Mouse (Mus musculus) activated CD4-positive, CD25-positive, alpha-beta regulatory T cell, adult 4 months (primary cell): ENCODE measurements around the gene Wnt2. TPM values are rescaled to one million over a fixed set of nuclear protein-coding genes. Genes with fewer than 3 reads are reported as not detected.

Experiments used
- ATAC-seq: one replicate; pipeline ENCODE4 v1.8.0; 2017
- polyA plus RNA-seq, 2 experiments: library from polyadenylated mRNA; unstranded; fragments of 100-300 nt; shearing (Covaris generic); gene quantifications; one replicate each; pipeline ENCODE4 v1.2.1; 2017

Gene Wnt2
- not detected for polyA plus RNA-seq

DNA sequence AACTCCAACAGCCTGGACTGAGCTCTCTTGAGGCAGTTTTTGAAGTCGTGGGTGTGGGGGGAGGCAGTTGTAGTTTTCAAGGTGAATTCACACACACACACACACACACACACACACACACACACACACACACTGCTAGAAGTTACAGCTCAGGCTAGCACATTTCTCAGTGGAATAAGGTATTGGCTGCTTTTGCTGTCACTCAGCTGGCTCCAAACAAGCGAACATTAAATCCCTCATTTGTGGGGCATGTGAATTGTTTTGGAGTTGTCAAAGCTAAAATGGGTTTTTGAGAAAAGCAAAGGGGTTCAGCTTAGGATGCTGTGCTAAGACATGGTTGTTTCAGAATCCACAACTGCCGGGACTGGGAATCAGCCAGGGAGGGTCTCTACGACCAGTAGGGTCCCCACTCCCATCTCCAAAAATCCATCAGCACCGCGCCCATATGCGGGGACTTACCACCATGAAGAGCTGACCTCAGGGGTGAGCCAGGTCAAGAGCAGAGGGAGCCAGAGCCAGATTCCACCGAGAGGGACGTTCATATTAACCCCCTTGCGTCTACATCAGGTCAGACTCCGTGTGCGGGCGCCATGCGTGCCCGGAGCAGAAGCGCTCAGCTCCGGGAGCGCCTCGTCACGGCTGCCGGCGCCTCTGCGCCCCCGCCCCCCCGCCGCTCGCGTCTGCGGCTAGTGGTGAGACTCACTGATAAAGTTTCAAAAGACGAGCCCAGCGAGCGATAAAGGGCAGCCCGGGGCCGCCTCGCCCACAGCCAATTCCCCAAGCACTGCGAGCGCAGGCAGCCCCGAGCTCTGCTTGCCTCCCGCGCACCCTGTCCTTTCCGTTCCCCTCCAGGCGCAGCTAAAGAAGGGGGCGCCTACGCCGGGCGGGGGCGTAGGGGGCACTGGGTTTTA is at the start of gene Wnt2:
TSS of gene Wnt2 (minus strand) at position 840 of the 911 bp plus-strand sequence.
- ATAC-seq, result no peak

DNA sequence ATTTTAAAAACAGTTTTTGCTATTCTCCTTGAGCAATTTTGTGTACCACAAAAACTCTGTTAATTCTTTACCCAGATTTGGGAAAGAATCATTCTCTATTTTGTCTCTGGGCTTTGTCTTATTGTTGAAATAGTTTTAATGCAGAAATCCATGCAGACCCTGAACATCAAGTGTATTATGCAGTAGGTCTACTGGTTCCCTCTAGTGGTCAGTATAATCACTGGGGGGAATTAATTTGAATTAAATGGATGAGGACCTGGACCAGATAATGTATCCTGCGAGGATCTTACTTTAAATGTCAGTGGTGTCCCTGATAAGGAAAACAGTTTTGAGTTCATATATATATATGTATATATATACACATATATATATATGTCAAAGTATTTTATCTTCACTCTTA is 48.2 kb upstream of the Wnt2 start:
- ATAC-seq, result no peak

DNA sequence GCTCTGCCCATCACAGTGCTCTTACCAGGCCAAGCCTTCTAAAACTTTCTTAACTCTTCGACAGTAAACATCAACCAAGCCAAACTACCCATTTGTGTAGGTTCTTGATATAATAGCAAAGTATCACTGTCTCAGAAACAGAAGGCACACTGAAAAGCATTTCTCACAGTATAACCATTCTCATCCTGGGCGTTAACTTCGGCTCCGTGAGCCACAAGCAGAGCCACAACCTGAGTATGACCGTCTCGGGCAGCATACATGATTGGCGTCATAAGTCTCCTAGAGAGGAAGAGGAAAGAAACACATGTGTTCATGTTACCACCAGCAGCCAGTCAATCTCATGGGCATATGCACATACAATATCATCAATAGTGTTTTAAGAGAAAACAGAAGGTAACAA is 46.6 kb upstream of the Wnt2 start:
- no peak for ATAC-seq

DNA sequence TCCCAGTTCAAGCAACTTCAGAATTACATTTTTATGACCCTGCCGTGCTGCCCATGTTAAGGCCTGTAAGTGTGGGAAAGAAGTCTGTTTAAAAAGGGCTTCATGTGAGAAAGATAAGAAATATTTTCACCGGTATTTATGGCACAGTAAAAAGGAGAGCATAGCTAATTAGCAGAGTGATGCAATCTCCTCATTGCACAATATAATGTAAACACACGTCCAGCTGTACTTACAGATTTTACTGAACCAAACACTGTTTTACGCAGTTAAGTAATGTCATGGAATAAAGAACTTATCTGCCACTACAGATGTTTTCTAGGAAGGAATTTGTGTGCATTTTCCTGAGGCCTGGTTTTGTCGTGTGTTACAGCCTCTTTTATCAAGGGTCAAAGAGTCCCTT is 46.2 kb upstream of the Wnt2 start:
- no peak for ATAC-seq

DNA sequence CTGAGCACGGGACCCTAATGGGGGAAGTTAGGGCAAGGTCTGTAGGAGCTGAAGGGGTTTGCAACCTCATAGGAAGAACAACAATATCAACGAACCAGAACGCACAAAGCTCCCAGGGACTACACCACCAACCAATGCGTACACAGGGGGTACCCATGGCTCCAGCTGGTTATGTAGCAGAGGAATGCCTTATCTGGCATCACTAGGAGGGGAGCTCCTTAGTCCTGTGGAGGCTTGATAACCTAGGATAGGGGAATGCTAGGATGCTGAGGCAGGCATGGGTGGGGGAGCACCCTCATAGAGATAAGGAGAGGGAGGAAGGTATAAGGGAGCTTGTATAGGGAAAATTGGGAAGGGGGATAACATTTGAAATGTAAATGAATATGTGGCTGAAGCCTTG is 27.5 kb upstream of the Wnt2 start:
- no peak for ATAC-seq

DNA sequence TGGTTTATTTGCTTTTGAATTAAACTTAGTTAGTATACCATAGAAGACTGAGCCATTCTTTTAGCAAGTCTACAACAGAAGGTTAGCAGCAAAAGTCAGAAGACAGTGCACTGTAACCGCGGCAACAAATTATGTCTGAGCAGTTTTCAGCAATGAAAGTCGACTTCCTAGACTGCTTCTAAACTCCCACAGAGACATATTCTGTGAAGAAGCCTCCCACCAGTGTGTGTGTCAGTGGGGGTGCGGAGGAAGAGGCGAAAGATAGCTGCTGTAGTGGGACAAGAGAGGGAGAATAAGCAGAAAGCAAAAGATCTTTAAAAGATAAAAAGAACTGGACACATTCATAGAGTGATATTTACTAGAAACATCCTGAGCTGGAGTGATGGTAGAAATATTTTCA is 21.3 kb upstream of the Wnt2 start:
- ATAC-seq, result no peak

DNA sequence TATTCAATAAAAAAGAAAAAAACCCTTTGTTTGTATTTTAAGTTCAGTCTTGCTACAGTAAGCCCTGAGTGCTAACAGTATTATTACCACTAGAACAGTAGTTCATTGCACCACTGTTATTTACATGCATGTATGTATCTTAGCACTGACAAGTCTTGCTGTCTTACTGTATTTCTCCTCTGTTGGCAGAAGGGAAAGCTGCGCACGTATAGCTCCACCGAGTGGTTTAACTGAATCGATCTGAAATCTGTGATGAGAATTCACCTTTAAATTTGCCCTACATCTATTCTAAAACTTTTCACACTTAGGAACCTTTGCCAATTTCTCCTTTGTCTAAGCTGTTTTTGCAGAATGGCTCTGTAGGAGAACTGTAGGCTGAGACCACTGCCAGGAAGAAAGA is 13.9 kb upstream of the Wnt2 start:
- no peak for ATAC-seq

DNA sequence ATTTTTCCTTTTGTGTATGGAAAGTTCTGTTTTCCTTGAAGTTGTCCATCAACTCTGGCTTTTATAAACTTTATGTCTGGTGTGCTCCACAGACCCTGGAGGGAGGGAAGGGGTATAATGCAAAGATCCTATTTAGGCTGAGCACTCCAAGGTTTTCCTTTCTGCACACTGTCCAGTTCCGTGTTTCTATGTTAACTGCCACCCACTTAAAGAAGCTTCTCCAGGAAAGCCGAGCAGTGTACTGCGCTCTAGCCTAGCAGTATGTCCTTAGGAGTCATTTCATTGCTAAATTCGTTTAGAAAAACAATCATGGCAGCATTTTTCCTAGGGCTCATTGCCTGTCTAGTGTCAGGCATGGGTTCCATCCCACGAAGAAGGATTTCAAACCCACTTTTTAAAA is 12.8 kb upstream of the Wnt2 start:
- ATAC-seq, result no peak

DNA sequence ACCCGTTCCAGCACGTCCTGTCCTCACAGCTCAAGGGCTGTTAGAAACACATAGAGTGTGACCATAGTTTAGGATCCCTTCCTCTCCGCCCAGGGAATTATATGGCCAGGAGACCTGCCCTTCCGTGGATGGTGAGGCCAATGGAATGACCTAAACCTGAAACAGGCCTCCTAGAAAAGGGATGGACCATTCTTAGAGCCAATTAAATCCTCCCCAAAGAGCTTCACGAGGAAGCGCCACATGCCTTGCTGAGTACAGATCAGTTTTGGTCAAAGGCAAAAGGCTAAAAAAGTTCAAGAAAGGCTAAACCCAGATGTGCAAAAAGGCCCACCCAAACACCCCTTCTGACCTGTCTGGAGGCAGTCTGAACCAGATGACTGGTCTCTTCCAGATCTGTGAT is 1.9 kb upstream of the Wnt2 start:
- no peak for ATAC-seq

DNA sequence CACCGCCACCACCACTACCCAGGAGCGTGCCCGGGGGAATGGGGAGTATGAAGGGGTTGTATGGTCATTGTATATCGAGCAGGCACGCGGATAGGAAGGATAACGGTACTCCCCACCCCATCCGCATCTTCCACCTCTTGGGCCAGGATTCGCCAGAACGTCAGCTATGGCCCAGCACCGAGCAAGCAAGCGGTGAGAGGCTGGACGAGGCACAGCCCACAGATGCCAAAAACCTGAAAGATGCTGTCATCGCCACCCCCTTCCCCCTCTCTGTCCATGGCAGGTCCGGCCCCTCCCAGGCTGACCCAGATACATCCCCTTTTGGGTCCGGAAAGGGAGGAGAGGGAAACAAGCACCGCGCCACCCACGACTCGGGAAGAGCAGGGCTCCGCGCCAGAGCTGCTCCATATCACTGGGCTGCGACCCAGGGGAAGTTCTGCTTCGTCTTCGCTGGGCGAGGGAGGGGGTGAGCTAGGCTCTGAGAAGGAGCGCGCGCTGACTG is 1.2 kb upstream of the Wnt2 start:
- no peak for ATAC-seq

DNA sequence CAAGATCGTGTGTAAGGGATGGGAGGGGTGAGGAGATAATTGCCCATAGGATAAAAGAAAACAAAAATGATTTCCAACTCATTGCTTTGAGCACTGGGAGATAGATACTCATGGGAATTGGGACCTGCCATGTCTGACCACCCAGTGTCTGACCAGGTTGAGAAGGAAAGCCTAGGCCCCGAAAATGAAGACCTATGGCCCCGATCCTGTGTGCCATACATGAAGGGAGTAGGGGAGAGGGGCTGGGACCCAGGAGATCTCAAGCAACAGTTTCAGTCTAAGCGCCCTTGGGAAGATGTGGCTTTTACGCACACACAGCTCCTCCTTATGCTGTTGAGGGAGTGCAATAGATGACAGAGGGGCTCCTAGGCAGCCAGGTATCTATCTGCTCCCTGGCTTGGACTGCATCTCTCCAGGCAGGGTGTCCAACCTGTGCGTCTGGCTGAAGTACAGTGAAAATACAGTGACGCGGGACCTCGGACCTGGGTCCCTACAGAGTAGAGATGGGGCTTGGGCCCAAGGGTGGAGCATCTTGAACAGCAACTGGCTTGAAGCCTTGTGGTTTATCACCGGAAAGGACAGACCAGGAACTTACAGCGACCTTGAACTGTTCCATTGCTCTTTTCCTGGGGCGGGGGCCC is 603 bp upstream of the Wnt2 start:
- no peak for ATAC-seq

DNA sequence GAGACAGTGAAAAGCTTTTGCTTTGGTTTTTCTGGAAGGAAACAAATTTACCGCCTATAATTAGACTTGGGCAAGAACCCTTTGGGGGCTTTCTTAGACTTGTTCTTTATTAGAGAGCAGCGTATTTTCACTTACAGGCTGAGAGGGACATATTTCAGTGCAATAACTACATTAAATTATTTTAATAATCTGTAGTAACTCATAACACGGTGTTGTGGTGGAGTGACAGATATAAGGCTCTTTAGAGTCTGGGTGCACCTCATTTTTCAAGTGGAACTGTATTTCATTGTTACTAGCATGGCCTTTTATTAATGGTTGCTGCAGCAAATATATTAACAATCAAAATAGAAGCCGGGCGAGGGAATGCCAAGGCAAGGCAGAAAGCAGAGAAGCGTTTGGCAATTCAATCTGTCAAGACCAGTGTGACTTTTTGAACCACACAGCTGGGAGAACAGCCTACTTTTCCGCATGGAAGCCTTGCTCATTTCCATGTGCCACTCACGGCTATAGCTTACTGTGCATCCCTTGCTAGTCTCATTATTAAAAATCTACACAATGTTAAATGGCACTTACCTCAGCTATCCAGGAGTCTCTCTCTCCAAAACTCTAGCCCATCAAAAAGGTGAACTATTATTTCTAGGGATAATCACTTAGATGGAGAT is 6.1 kb downstream of the Wnt2 start:
- no peak for ATAC-seq

DNA sequence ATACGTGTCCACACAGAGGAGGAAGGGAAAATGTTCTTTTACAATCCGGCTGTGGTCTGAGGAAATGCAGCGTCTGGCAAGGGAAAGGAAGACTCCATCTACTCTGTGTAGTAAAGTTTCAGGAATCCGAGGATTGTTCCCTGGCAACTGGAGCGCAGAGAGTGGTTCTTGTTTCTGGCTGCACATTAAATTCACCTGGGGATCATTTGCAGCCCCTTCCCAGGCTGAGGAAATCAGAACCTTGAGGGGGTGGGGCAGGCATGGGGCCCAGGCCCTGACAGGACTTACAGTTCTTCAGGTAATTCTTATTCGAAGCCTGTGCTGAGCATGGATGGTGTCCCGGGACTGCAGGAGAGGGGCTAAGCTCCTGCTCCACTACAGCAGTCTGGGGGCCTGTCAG is 17.0 kb downstream of the Wnt2 start:
- no peak for ATAC-seq

DNA sequence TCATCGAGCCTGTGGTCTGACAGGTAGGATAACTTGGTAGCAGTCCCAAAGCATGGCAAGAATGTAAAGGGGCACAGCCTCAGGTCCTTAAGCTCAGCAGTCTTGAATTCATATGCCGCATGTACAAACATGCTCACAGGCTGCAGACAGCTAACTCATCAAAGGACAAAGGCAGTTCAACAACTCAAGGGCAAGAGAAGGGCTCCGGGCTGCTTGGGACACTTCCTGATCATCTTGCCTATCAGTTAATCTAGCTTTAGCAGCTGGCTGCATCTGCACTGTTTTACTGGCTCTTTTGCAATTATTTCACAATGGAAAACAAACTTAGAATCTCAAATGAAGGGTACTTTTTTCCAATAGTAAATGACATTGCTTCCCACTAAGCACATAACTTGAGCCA is 23.0 kb downstream of the Wnt2 start:
- no peak for ATAC-seq

DNA sequence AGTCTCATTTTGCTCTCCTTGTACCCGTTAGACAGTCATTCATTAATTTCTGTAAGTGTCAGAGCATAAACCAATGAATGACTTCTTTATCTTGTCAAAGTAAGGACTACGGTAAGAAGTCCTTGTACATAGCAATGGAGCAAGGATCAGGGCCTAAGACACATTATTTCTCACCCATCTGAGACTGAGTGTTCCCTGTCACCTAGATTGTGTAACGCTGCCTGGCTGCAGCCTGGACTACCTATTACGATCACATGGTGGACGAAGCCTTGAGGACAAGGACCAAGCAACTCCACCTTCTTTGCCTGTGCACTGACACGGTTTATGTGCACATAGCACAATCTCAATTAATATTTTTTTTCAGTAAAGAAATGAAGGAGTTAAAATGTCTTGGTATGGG is 28.3 kb downstream of the Wnt2 start:
- ATAC-seq, result no peak

DNA sequence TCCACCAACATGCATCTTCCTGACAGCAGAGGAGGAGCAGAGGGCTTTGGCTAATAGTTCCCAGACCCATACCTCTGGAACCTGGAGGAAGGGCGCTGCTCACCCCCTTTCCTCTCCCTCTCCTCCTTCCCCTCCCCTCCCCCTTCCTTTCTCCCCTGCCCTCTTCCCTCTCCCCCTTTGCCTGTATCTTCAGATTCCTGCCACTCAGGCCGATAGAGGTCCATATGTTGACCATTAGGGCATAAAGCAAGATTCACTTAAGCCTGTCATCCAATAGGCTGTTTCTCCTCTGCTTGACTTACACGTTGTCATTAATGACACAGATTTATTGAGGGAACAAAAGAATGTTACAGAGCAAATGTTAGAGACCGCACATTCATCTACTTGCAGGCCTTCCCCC is 31.9 kb downstream of the Wnt2 start:
- no peak for ATAC-seq

DNA sequence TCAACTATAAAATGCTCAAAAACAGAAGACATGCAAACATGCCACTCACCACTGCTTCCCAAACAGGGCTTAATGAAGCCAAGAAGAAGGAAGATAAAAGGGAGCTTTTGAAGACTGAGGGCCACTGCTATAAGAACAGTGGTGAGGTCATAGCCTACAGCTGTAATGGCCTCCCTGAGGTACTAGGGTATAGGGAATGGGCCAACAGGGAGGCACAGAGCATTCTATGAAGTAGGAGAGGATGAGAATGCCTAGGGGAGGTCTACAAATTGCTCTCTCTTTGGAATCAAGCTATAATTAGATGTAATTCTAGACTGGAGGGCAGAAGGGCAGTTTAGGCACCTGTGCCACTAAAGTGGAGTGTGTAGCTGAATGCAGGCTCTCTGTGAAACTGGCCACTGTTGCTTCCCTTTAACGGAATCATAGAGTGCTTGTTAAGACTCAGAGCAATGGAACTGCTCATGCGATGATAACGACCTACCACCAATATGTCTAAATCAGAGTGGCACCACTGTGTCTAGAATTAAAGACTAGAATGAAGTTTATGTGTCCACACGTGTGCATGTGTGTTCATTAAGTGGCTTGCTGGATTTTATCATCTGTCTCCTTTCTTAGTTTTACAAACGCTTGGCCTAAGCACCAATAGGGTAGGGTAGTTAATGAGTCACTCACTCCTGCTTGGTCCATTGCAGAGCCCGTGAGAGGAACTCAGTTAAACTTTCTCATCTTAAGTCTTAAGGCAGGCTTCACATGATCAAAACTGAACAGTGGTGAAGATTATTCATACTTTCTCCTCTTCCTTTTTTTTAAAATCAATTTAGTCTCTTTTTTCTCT is 35.2 kb downstream of the Wnt2 start:
- no peak for ATAC-seq

DNA sequence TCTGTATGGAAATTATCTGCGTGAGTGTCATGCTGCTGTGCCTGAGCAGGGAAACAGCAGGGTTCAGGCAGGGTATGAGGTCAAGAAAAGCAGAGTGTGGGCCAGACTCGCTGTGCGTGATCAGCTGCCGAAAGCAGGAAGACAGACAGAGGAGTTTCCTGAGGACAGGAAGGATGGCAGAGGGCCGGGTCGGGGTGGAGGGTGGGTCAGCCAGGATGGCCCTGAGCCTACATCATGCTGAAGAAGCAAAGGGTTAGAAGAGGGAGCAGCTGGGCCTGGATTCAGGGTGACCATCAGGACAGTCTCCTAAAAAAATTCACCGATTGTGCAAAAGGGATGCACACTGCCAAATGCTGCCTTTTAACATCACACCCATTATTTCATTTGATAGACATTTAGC is 38.8 kb downstream of the Wnt2 start:
- no peak for ATAC-seq

DNA sequence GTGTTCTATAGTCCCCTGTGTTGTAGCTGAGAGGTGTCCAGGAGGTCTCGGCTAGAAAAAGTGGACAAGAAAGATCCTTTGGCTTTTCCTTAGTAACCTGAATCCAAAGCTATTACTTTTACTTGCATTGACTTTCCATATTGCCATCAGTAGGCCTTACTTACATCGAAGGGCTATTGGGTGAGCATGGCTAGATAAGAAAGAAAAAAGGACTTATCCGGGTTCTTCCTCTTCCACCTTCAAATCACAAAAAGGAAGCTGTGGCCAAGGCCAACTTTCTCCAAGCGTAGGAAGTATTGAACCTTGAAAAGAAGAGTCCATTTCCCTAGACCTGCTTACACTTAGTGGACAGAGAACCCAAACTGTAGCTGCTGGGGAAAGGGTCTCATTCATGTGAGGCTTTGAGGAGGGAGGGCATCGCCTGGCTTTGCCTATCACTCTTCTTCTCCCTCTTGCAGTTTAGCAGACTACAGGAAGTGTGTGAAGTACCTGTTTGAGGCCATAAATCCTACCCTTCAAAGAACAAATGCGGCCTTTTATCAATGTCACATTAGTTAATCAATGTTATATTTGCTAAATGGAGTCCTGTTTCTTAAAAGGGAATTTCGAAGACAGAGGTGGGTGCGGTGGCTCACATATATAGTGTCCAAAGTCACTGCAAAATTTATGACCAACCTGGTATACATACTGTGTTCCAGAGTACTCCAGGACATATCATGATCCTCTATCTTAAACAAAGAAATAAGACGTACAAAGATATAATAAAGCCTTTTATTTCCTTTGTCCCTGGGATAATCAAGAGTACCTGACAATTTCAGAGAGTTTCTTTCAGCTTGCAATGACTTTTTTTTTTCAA is 40.0 kb downstream of the Wnt2 start:
- no peak for ATAC-seq

DNA sequence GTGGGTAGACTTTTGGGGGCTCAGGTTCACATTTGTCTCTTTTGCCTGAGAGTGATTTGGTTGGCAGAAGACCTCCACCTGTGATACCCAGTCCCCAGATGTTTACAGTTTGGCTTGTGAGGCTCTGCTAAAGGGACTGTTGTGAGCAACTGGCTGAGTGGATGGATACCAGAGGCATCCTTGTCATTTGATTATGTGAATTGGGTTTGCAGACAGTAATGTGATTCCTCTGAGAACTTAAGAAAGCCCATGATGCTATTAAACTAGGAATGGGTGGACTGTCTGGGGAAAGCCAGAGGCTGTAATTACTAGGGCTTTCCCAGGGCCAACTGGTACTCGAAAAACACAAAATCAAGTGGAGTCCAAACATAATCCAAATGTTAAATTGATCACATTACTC is 51.0 kb downstream of the Wnt2 start:
- no peak for ATAC-seq

DNA sequence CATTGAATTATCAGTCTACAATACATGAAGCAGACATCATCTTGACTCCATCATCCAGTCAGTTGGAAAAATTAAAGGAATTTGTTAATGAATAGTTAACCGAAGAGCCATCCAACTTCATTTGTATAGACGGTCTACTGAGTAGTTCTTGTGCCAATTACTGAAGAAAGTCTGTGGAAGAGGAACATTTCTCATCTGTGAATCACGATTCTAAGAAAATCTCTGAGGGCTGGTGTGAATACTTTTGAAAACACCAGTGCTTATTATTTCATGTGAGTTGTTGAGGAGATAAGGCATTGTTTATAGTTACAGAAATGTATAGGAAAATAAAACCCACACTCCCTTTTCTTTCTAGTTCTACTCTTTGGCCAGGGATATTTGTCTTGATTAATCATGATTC is 51.5 kb downstream of the Wnt2 start:
- ATAC-seq, result no peak

DNA sequence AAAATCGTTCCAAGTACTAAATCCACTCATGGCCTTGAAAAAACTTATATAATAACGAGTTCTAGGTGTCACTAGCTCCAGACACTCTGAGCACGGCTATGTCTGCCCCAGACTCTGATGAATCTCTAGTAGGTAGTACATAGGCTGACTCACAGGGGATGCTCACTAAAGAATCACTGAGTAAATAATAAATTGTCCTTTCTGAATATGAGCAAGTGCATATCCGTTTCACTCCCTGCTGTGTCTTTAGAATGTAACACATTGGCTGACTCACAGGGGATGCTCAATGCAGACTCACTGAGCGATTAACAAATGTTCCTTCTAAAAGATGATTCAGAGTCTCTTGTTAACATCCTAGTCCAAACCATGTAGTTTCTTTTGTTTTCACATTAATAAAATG is 52.1 kb downstream of the Wnt2 start:
- no peak for ATAC-seq
